Mouse (Mus musculus) megakaryocyte progenitor cell, adult 5-6 weeks (primary cell): ENCODE data around the gene Rsph9. TPM values are rescaled to one million over a fixed set of nuclear protein-coding genes. Genes with fewer than 3 reads are reported as not detected.
A peak's percentile ranks its signal among the peaks of the same experiment; 100 is the strongest.

Experiments
- ATAC-seq: replicated peaks from 2 replicates; pipeline ENCODE4 v1.8.0; 2016; ENCODE audit warnings: mild to moderate bottlenecking, moderate TSS enrichment, inconsistent platforms; ENCODE audit not compliant: poor library complexity
- total RNA-seq, 2 experiments: library from RNA; stranded (forward) in 1 of 2; stranded (reverse) in 1 of 2; fragments of 157-497, 149-512 nt in 1 of 2; fragments of 200-1000 nt in 1 of 2; gene quantifications; 2 replicates each; pipeline versions ENCODE4 v1.2.3 to v1.2.4; 2015 to 2017

The Rsph9 gene
- total RNA-seq, 2 experiments from 2014 or later: not detected

GRCm38 (mm10) chr17:46108286-46108685 is 35.7 kb downstream of the Rsph9 start:
- no peak for ATAC-seq

GRCm38 (mm10) chr17:46104487-46104886 is 39.5 kb downstream of the Rsph9 start:
- peak; percentile 65 for ATAC-seq

- no peak for ATAC-seq
Measured at GRCm38 (mm10) chr17:46102608-46103159, 41.3 kb downstream of the Rsph9 start.

- ATAC-seq: no peak
Measured at GRCm38 (mm10) chr17:46101906-46102305, 42.1 kb downstream of the Rsph9 start.

- no peak for ATAC-seq
Measured at GRCm38 (mm10) chr17:46098525-46098924, 45.5 kb downstream of the Rsph9 start.

GRCm38 (mm10) chr17:46091899-46092298 is 52.1 kb downstream of the Rsph9 start:
- ATAC-seq: no peak

GRCm38 (mm10) chr17:46091351-46091750 is 52.7 kb downstream of the Rsph9 start:
- ATAC-seq: no peak

- peak; percentile 24 for ATAC-seq
Measured at GRCm38 (mm10) chr17:46086341-46086870, 57.6 kb downstream of the Rsph9 start.

GRCm38 (mm10) chr17:46084091-46084501 is 59.9 kb downstream of the Rsph9 start:
- peak; percentile 72 for ATAC-seq

GRCm38 (mm10) chr17:46083381-46083780 is 60.6 kb downstream of the Rsph9 start:
- no peak for ATAC-seq

GRCm38 (mm10) chr17:46081657-46082056 is 62.4 kb downstream of the Rsph9 start:
- ATAC-seq: no peak

- no peak for ATAC-seq
Measured at GRCm38 (mm10) chr17:46081042-46081441, 63.0 kb downstream of the Rsph9 start.

GRCm38 (mm10) chr17:46080388-46080787 is 63.6 kb downstream of the Rsph9 start:
- no peak for ATAC-seq

GRCm38 (mm10) chr17:46079037-46079436 is 65.0 kb downstream of the Rsph9 start:
- no peak for ATAC-seq

GRCm38 (mm10) chr17:46077921-46078534 is 66.0 kb downstream of the Rsph9 start:
- no peak for ATAC-seq

GRCm38 (mm10) chr17:46076260-46076551 is 67.8 kb downstream of the Rsph9 start:
- no peak for ATAC-seq

GRCm38 (mm10) chr17:46075551-46076259 is 68.3 kb downstream of the Rsph9 start:
- ATAC-seq: no peak

GRCm38 (mm10) chr17:46075116-46075485 is 68.9 kb downstream of the Rsph9 start:
- ATAC-seq: peak; percentile 38

- peak; percentile 38 for ATAC-seq
Measured at GRCm38 (mm10) chr17:46074398-46075115, 69.5 kb downstream of the Rsph9 start.

- ATAC-seq: peak; percentile 83
Measured at GRCm38 (mm10) chr17:46073730-46074301, 70.2 kb downstream of the Rsph9 start.
